Mouse (Mus musculus) CD8-positive naive resting alpha-beta T cell, adult 2 months (primary cell): ENCODE measurements around the gene Gm20662.

Experiments
- DNase-seq, 2 experiments: peaks; one replicate each; pipeline ENCODE4 v3.0.0; 2022; ENCODE audit warnings: low read depth in 2 of 2, low spot score in 2 of 2

The Gm20662 gene

GRCm38 (mm10) chr9:107996049-107996448, at the start of gene Gm20662:
Gene Gm20662 (plus strand): TSS chr9:107996349.
- DNase-seq: no peak

- no peak for DNase-seq
These were observed 48.6 kb upstream of the Gm20662 start for GRCm38 (mm10) chr9:107947241-107948194.

GRCm38 (mm10) chr9:107949184-107949921, 46.8 kb upstream of the Gm20662 start:
- no peak for DNase-seq

GRCm38 (mm10) chr9:107949922-107950235, 46.3 kb upstream of the Gm20662 start, which contains the start of gene Traip:
Gene Traip (plus strand): TSS chr9:107950136.
- DNase-seq: no peak

DNA sequence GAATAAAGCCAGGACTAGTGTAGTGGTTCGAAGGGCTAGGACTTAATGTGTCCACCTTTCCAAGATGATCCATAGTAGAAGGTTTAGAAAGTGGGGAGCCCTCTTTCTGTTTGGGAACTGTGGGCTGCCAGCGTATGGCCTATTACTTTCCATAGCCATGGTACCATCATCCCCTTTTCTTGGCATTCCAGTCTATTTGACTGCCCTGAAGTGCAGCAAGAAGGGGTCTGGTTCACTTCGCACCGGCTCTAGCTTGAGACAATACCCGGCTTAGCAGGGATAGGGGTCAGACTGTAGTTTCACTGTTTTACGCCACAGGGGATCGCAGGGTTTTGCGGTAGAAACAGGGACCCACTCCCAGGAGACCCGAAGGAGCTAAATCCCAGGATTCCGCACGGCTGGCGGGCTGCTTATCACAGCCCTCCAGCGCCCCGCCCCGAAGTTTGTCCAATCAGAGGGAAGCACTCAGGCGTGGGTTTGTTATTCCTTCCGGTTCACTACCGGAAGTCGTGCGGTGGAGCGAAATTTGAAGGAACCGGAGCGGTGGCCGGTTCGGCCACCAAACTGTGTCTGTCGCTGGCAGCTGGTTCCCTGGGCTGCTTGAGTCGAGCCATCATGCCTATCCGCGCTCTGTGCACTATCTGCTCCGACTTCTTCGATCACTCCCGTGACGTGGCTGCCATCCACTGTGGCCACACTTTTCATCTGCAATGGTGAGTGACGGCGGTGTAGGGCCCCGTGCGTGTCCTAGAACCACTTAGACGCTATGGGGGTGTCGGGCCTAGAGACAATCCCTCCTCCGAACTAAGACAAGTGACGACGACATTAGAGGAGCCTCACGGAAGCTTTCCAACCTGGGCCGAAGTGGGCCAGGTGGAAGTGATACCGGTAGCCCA, 45.4 kb upstream of the Gm20662 start:
- DNase-seq: peak; percentile 70 to 82

DNA sequence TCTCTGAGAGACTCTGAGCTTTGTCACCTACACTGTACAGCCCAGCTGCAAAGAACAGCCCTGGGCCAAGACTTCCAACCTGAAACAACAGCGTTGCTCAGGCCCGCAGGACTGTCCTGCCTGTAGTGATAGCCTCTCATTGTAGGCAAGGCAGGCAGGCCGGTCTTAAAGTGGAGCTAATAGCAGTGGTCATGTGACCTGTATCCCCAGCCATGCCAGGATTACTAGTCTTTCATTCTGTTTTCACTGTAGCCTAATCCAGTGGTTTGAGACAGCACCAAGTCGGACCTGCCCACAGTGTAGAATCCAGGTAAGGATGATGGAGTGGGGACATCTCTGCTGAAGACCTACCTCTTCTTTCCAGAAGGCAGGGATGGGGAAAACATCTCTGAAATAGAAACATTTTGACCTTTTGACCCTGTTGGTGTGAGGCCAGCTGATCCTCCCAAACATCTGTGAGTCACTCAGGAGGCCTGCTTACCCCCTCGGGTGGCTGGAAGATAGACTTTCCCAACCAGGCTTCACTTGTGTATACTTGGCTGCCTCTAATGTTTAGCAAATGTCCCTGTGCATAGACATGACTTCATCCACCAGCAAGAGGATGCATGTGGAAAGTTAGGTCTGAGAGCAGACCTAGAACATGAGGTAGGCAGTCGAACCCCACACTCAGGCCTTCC, 40.4 kb upstream of the Gm20662 start:
- no peak for DNase-seq

GRCm38 (mm10) chr9:107957141-107957540, 39.0 kb upstream of the Gm20662 start:
- no peak for DNase-seq

- no peak for DNase-seq
These were observed 36.3 kb upstream of the Gm20662 start for GRCm38 (mm10) chr9:107959896-107960295.

DNA sequence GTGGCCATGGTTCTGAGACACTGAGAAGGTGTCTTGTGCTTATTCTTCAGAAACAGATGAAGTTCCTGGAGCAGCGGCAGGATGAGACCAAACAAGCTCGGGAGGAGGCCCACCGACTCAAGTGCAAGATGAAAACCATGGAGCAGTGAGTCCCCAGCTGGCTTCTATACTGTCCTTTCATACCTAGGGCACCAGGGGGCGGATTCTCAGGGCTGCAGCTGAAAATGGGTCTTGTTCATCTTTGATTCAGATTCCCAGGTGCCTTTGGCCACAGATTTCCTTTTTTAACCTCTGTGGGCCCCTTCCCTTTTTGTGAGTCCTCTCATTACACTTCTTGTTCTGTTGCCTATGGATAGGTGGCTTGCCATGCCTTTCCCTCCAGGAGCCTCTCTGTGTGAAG, 35.2 kb upstream of the Gm20662 start:
- DNase-seq: no peak

DNA sequence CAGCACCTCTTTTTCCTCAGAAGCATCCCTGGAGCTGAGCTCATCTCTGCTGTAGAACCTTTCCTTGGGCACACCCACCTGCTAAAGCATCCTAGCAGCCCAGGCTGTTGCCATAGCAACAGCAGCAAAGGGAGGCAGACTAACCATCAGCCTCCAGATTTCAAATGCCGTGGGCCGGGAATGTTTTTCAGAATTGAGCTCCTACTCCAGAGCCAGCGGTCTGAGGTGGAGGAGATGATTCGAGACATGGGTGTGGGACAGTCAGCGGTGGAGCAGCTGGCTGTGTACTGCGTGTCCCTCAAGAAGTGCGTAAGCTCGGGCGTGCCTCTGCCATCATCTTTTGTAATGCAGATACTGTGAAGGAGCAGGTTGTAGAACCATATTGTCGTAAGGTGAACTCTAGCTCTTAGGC, 34.8 kb upstream of the Gm20662 start:
- no peak for DNase-seq

- no peak for DNase-seq
These were observed 34.3 kb upstream of the Gm20662 start for GRCm38 (mm10) chr9:107961881-107962280.

GRCm38 (mm10) chr9:107962916-107963315, 33.2 kb upstream of the Gm20662 start:
- DNase-seq: no peak

DNA sequence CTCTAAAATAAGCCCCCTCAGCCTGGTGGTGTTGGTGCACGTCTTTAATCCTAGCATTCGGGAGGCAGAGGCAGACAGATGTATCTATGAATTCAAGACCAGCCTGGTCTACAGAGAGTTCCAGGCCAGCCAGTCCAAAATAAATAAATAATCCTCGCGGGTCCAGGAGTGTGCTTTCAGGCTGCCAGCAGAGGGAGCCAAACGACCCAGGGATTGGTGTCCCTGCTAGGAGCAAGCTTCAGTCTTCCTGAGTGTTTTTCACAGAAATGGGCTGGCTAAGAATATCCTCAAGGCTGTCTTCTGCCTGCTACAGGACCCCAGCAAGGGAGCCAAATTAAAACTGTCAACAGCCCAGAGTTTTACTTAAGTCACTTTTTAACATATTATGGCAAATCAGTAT, 32.4 kb upstream of the Gm20662 start:
- DNase-seq: peak; percentile 62 to 68

- no peak for DNase-seq
These were observed 31.5 kb upstream of the Gm20662 start for GRCm38 (mm10) chr9:107964681-107965080.

DNA sequence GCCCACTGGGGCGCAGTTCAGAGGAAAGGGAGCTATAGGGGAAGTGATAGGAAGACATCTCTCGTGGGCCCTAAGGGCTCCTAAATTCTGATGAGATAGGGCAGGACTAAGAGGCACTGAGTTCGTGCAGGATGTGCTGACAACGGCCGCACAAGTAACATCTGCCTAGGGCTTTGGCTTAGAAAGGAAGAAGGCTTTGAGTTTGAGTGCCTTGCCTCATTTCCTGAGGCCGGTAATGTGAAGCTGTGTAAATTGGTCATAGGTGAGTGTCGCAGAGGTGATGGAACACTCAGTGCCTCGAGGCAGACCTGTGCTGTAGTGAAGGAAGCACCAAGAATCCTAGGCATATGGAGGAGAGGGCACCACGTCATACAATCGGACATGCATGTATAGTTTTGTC, 29.5 kb upstream of the Gm20662 start:
- no peak for DNase-seq

DNA sequence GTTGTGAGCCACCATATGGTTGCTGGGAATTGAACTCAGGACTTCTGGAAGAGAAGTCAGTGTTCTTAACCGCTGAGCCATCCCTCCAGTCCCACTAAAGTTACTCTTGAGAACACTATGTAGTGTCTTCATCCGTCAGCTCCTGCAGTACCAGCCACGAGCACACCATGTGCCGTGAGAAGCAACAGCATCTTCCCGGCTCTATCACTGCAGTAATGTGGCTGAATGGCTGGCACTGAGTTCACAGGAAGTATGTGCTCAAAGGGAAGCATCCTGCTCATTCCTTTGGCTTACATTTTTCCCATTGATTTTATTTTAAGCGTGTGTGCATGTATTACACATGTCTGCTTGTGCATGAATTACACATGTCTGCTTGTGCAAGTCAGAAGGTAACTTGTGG, 28.7 kb upstream of the Gm20662 start:
- no peak for DNase-seq

DNA sequence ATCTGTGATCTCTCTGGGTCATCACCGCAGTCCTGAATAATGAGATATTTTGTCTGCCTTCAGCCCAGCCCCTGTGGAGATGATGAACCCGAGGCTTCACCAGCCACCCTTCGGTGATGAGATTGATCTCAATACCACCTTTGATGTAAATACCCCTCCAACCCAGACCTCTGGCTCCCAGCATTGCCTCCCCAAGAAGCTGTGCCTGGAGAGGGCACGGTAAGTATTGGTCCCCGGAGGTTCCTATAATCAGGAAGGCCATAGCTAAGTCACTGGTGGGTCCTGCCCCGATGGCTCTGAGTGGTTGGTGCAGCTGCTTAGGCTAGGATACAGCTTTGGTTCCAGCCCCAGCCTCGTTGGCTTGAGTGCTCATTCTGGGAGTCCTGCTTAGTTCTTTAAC, 27.6 kb upstream of the Gm20662 start:
- DNase-seq: no peak

DNA sequence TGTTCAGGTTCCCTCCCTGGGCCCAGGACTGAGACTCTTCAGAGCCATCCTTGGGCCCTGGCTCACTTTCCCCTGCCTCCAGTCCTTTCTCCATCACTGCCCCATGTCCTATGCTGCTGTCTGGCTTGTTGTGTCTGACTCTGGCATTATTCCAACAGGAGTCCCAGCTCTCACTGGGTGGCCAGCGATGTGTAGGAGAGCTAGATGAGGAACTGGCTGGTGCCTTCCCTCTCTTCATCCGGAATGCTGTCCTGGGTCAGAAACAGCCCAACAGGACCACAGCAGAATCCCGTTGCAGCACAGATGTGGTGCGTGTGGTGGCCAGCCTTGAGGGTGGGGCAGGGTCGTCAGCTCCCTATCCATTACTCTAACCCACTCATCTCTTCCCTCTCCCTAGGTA, 25.8 kb upstream of the Gm20662 start:
- DNase-seq: no peak

DNA sequence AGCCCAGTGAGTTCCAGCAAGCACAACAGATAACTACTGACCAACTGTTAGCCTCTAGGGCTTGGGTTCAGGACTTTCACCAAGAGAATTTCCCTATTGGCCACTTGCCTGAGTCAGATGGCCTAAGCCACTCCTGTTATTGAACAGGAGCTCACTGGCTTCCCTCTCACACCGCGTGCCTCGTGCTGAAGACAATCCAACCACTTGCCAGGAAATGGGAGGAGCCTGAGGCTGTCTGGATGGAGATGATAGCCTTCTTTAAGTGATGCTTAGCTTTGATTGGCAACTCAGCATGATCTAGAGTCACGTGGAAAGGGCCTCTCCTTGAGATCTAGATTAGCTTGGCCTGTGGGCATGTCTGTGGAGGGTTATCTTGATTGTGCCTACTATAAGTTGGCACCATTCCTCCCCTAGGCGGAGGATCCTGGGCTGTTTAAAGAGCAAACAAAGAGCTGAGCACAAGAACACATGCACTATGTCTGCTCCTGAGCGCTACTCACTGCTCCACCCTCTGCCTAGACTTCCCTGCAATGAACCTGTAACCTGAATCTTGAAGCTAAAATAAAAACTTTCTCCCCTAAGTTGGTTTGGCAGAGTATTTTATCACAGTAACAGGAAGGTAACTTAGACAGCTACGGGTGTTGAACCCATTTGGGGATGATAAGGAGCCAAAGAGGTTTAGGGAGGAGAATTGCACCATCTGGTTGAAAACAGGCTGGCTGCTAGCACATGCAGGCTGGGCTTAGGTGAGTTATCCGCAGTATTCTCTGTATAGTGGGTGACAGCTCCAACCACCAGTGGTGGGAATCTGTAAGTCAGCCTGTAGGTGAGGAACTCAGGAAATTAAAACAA, 24.2 kb upstream of the Gm20662 start:
- DNase-seq: no peak
